8 mouse cellular contexts compared by ENCODE assay signal in genomic region chr4:33032045-33032444, GRCm38 (mm10). TPM values are rescaled to one million over a fixed set of nuclear protein-coding genes. Genes with fewer than 3 reads are reported as not detected.
DNase-seq lines count a peak whose midpoint lies in the region; ATAC-seq and TF ChIP-seq lines count a peak whose summit lies in the region.

No protein-coding gene starts in this region.

- no peak for TF ChIP-seq CTCF in G1E (IDR thresholded peaks at IDR 0.05; ENCODE audit: low read depth, low read length)

- 0 out of 2 replicates have a peak, but pooled peaks cover 10% of the 10 kb centered on the region for H3K36me3 ChIP-seq in heart, embryonic 15.5 days
- peaks cover 45% of the 10 kb centered on the region for H3K36me3 ChIP-seq in G1E (replicated peaks)
- peaks cover 44% of the 10 kb centered on the region for H3K36me3 ChIP-seq in hindbrain, embryonic 10.5 days
- peaks cover 20% of the 10 kb centered on the region for H3K36me3 ChIP-seq in midbrain, embryonic 12.5 days

- H3K4me1 ChIP-seq in heart, embryonic 15.5 days (replicated peaks): peaks cover 16% of the 10 kb centered on the region
- peaks cover 24% of the 10 kb centered on the region for H3K4me1 ChIP-seq in G1E (ENCODE audit: insufficient read depth, low read depth, low read length)
- H3K4me1 ChIP-seq in hindbrain, embryonic 10.5 days (replicated peaks): peaks cover 19% of the 10 kb centered on the region
- H3K4me1 ChIP-seq in midbrain, embryonic 12.5 days: peaks cover 23% of the 10 kb centered on the region

- peak overlapping the region; percentile 84 for H3K4me3 ChIP-seq in heart, embryonic 15.5 days
- peak overlapping the region; percentile 95 for H3K4me3 ChIP-seq in G1E (ENCODE audit: low read depth, low read length)
- peak overlapping the region; percentile 85 for H3K4me3 ChIP-seq in hindbrain, embryonic 10.5 days
- H3K4me3 ChIP-seq in midbrain, embryonic 12.5 days: peak overlapping the region; percentile 56

- peak overlapping the region; percentile 72 for H3K4me2 ChIP-seq in heart, embryonic 15.5 days
- H3K4me2 ChIP-seq in midbrain, embryonic 12.5 days (replicated peaks): peak overlapping the region; percentile 64

- 32% methylated on average over 4 of the region's 4 CpGs for WGBS in heart, embryonic 15.5 days
- 10% methylated on average over 4 of the region's 4 CpGs for WGBS in hindbrain, embryonic 10.5 days
- 6% methylated on average over 4 of the region's 4 CpGs for WGBS in midbrain, embryonic 12.5 days

- H3K27me3 ChIP-seq in heart, embryonic 15.5 days: no peaks in the 10 kb centered on the region
- no peaks in the 10 kb centered on the region for H3K27me3 ChIP-seq in G1E (ENCODE audit: insufficient read depth, low read length)
- H3K27me3 ChIP-seq in hindbrain, embryonic 10.5 days (ENCODE audit: insufficient read depth, poor library complexity, severe bottlenecking): no peaks in the 10 kb centered on the region
- no peaks in the 10 kb centered on the region for H3K27me3 ChIP-seq in midbrain, embryonic 12.5 days

- peak overlapping the region; percentile 95; the same call in 1 of the 2 replicates for H3K27ac ChIP-seq in heart, embryonic 15.5 days
- H3K27ac ChIP-seq in hindbrain, embryonic 10.5 days: peak overlapping the region; percentile 97
- peak overlapping the region; percentile 92; the same call in 1 of the 2 replicates for H3K27ac ChIP-seq in midbrain, embryonic 12.5 days (replicated peaks)

- no peak for ATAC-seq in heart, embryonic 15.5 days (replicated peaks; ENCODE audit: insufficient number of reproducible peaks, insufficient read depth, low FRiP score, low read depth)
- ATAC-seq in G1E (ENCODE audit: extremely low read depth, insufficient number of reproducible peaks, low FRiP score, poor library complexity, severe bottlenecking): no peak
- no peak for ATAC-seq in midbrain, embryonic 12.5 days (ENCODE audit: low FRiP score, low read depth)

- intact Hi-C loops in heart, postnatal 10 days (cut with DNase I): loop anchor here (5.0 to 10.0 kb wide), 4 partner anchors 215 to 417 kb away; partner anchors contain the start of genes Casp8ap2, Mdn1 and Pnrc1

- H3K9me3 ChIP-seq in heart, embryonic 15.5 days (replicated peaks): no peaks in the 10 kb centered on the region
- no peaks in the 10 kb centered on the region for H3K9me3 ChIP-seq in G1E (replicated peaks)
- peaks cover 9% of the 10 kb centered on the region; the same call in 1 of the 2 replicates for H3K9me3 ChIP-seq in hindbrain, embryonic 10.5 days
- H3K9me3 ChIP-seq in midbrain, embryonic 12.5 days: 0 out of 2 replicates have a peak, but pooled peaks cover 5% of the 10 kb centered on the region

- no peak for DNase-seq in heart, postnatal 10 days
- DNase-seq in G1E (ENCODE audit: low spot score): no peak
- no peak for DNase-seq in hindbrain, embryonic 10.5 days (ENCODE audit: low spot score)
- DNase-seq in urinary bladder, postnatal 10 days (ENCODE audit: low spot score): no peak
- no peak for DNase-seq in yolk sac, embryonic 10.5 days (ENCODE audit: low spot score)
- no peak for DNase-seq in gastrocnemius, postnatal 4 days (ENCODE audit: low spot score in 2 of 2)

- peak overlapping the region; percentile 95 for H3K9ac ChIP-seq in heart, embryonic 15.5 days
- H3K9ac ChIP-seq in midbrain, embryonic 12.5 days (replicated peaks): peak overlapping the region; percentile 80

RNA-seq across cellular contexts. Expression of gene Ube2j1, which starts 0.8 kb away (rescaled TPM):
- polyA plus RNA-seq in heart, embryonic 15.5 days (2015; fragmentation: Nextera tagmentation; extraction: Ambion mirVana): 32.5 and 34.6 TPM in 2 replicates
- 10 to 100 TPM; 48.2 to 57.3 TPM for total RNA-seq in heart, postnatal 10 days (2021)
- total RNA-seq in G1E (2014; fragmentation: Nextera tagmentation) (73.5 and 85.3 TPM in 2 replicates), G1E (2017) (44.8 and 48.1 TPM in 2 replicates)
- polyA plus RNA-seq in G1E (2012): 31.8 and 32.3 TPM in 2 replicates
- polyA plus RNA-seq in hindbrain, embryonic 10.5 days (2016; fragmentation: Nextera tagmentation; extraction: Ambion mirVana): 47.4 and 49.0 TPM in 2 replicates
- 51.7 and 55.1 TPM in 2 replicates for polyA plus RNA-seq in midbrain, embryonic 12.5 days (2016; fragmentation: Nextera tagmentation; extraction: Ambion mirVana)
- 10 to 100 TPM; 59.7 to 65.8 TPM for total RNA-seq in gastrocnemius, postnatal 4 days (2021)

RNA-seq across cellular contexts. Expression of gene Gabrr2, which starts 30.8 kb away (rescaled TPM):
- 0.11 and 0.28 TPM in 2 replicates for polyA plus RNA-seq in heart, embryonic 15.5 days (2015; fragmentation: Nextera tagmentation; extraction: Ambion mirVana)
- under 1 TPM in 1 of 2 experiments, not detected in 1; 0.41 TPM for total RNA-seq in heart, postnatal 10 days (2021)
- total RNA-seq in G1E (2014; fragmentation: Nextera tagmentation) (1.5 TPM in 1 of 2 replicates, not detected in the other), G1E (2017) (0.22 TPM in 1 of 2 replicates, not detected in the other)
- not detected in 2 replicates for polyA plus RNA-seq in G1E (2012)
- 0.50 TPM in 1 of 2 replicates, not detected in the other for polyA plus RNA-seq in hindbrain, embryonic 10.5 days (2016; fragmentation: Nextera tagmentation; extraction: Ambion mirVana)
- 0.55 and 0.80 TPM in 2 replicates for polyA plus RNA-seq in midbrain, embryonic 12.5 days (2016; fragmentation: Nextera tagmentation; extraction: Ambion mirVana)
- 1 to 10 TPM; 1.5 to 1.8 TPM for total RNA-seq in gastrocnemius, postnatal 4 days (2021)

RNA-seq across cellular contexts. Expression of gene Rragd, which starts 49.2 kb away (rescaled TPM):
- polyA plus RNA-seq in heart, embryonic 15.5 days (2015; fragmentation: Nextera tagmentation; extraction: Ambion mirVana): 42.1 and 52.3 TPM in 2 replicates
- total RNA-seq in heart, postnatal 10 days (2021): 10 to 100 TPM; 74.1 to 88.3 TPM
- 6.9 and 9.1 TPM in 2 replicates for total RNA-seq in G1E (2014; fragmentation: Nextera tagmentation)
- 38.4 and 44.3 TPM in 2 replicates for total RNA-seq in G1E (2017)
- polyA plus RNA-seq in G1E (2012): 0.49 and 0.61 TPM in 2 replicates
- 24.8 and 28.0 TPM in 2 replicates for polyA plus RNA-seq in hindbrain, embryonic 10.5 days (2016; fragmentation: Nextera tagmentation; extraction: Ambion mirVana)
- 38.3 and 44.0 TPM in 2 replicates for polyA plus RNA-seq in midbrain, embryonic 12.5 days (2016; fragmentation: Nextera tagmentation; extraction: Ambion mirVana)
- 10 to 100 TPM; 84.8 to 85.5 TPM for total RNA-seq in gastrocnemius, postnatal 4 days (2021)

Comparison
In these comparisons a context has a peak if more than half of its experiments do, and no peak if none do; other contexts are left out.
1. RNA of gene Rragd, which starts 49.2 kb away (polyA plus RNA-seq): 42.1 to 52.3 TPM in heart, embryonic 15.5 days, 38.3 to 44.0 TPM in midbrain, embryonic 12.5 days and 24.8 to 28.0 TPM in hindbrain, embryonic 10.5 days; 0.49 to 0.61 TPM in G1E; every median in the first group is over 10 times any median in the second.
2. Peak in every context shown above with its lines, with median percentiles within 50 percentile points of each other: H3K27ac ChIP-seq and H3K4me3 ChIP-seq.